Mouse (Mus musculus) layer of hippocampus, adult 8-10 months (tissue): Measurements from ENCODE around the gene Ttll9. TPM values are rescaled to one million over a fixed set of nuclear protein-coding genes. Genes with fewer than 3 reads are reported as not detected.

Experiments used
- DNase-seq, 2 experiments: peaks; one replicate each; pipeline ENCODE4 v3.0.0; 2022; ENCODE audit warnings: low spot score in 2 of 2
- total RNA-seq, 4 experiments: library from RNA; stranded (reverse); gene quantifications; 2 replicates each; pipeline ENCODE4 v1.2.4; 2022

The Ttll9 gene
- total RNA-seq, 4 experiments from 2014 or later: 0.95 to 1.9 (median 1.5) TPM

- no peak for DNase-seq
These were observed 87.7 kb downstream of the Ttll9 start for GRCm38 (mm10) chr2:153049997-153050358.

DNA sequence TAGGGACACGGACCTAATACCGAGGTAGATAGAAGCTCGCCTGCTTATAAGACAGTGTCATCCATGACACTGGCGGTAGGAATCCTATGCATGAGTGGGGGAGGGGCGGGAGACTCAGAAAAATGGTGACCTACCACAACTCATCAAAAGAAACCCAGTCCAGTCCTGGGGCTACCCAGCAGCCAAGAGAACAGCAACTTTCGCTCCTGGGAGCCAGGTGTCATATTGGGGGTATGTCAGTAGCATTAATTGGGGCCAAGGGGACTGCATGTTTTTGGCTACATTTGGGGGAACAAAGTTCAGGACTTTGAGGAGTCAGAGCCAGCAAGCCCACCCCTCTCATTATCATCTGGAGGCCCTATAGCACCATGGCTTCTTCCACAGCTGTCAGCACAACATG lies 88.8 kb downstream of the Ttll9 start:
- DNase-seq: no peak

GRCm38 (mm10) chr2:153051537-153051936 lies 89.3 kb downstream of the Ttll9 start:
- DNase-seq: no peak

DNA sequence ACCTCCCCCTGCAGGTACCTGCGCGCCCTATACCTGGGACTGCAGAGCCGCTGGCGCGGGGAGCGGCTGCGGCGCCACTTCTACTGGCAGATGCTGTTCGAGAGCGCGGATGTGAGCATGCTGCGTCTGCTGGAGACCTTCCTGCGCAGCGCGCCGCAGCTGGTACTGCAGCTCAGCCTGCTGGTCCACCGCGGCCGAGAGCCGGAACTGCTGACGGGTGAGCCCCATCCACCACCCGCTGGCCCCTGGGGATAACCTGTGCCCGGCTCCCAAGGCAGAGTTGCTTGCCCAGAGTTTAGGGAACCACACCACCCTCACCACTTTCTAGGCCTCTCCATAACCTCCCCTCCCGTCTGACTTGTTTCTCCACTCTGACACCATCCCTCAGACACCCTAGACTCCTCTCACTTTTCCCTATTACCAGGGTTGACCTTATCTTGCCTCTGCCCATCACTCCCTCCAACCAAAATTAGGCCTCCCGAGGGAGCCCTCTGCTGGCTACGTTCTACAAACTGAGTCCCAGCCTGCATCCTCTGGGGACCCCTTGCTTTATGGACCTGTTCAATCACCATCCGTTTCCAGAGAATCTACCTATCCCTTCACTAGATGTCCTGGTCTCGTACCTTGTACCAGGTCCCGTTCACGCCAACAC lies 90.5 kb downstream of the Ttll9 start:
- no peak for DNase-seq

- no peak for DNase-seq
These were observed 91.6 kb downstream of the Ttll9 start for GRCm38 (mm10) chr2:153053896-153054295.

- no peak for DNase-seq
These were observed 93.1 kb downstream of the Ttll9 start for GRCm38 (mm10) chr2:153055270-153055920.

Other genes starting within 250 kb of the Ttll9 start
- gene Id1, start 226.2 kb upstream of the Ttll9 start, total RNA-seq: 10 to 100 TPM; 18.1 to 24.9 (median 22.5) TPM
- gene Cox4i2, start 208.3 kb upstream of the Ttll9 start, total RNA-seq: 1 to 10 TPM in 3 of 4 experiments, under 1 TPM in 1; 0.92 to 2.4 (median 2.2) TPM
- gene Bcl2l1, start 130.8 kb upstream of the Ttll9 start, total RNA-seq: 100 to 1,000 TPM; 124 to 140 (median 132) TPM
- gene Tpx2, start 114.5 kb upstream of the Ttll9 start, total RNA-seq: 1 to 10 TPM; 1.2 to 2.3 (median 1.7) TPM
- gene Mylk2, start 51.1 kb upstream of the Ttll9 start, total RNA-seq: not detected
- under 1 TPM; 0.50 to 0.96 (median 0.78) TPM for gene Foxs1, start 29.3 kb upstream of the Ttll9 start, total RNA-seq
- 10 to 100 TPM; 11.5 to 15.4 (median 12.6) TPM for gene Dusp15, start 10.8 kb upstream of the Ttll9 start, total RNA-seq
- 10 to 100 TPM; 39.5 to 56.6 (median 50.7) TPM for gene Pdrg1, start 52.9 kb downstream of the Ttll9 start, total RNA-seq
- gene Xkr7, start 69.4 kb downstream of the Ttll9 start, total RNA-seq: 1 to 10 TPM; 1.4 to 2.3 (median 2.0) TPM
- 1 to 10 TPM; 4.9 to 6.4 (median 5.6) TPM for gene Ccm2l, start 103.5 kb downstream of the Ttll9 start, total RNA-seq
- gene Hck, start 146.0 kb downstream of the Ttll9 start, total RNA-seq: 1 to 10 TPM; 1.6 to 5.9 (median 3.6) TPM
- 100 to 1,000 TPM in 3 of 4 experiments, 10 to 100 TPM in 1; 93.5 to 116 (median 103) TPM for gene Tm9sf4, start 198.8 kb downstream of the Ttll9 start, total RNA-seq